Mouse (Mus musculus) limb, embryonic 12.5 days (tissue): ENCODE results near the gene Iscu. TPM values are rescaled to one million over a fixed set of nuclear protein-coding genes. Genes with fewer than 3 reads are reported as not detected.

Source experiments
- ATAC-seq: fragments of 200-750 bp; cut with Nextera tagmentation; 2 replicates; pipeline ENCODE4 v1.8.0; 2017; ENCODE audit warnings: low read depth, moderate TSS enrichment; ENCODE audit not compliant: insufficient number of reproducible peaks, insufficient read depth, low FRiP score, low TSS enrichment
- H3K27ac ChIP-seq: fragments of 300-500 bp; sonication (generic); 2 replicates; pipeline ENCODE4 v1.5.1; 2016; ENCODE audit warnings: mild to moderate bottlenecking, moderate library complexity
- H3K27me3 ChIP-seq: fragments of 300-500 bp; sonication (generic); 2 replicates; pipeline ENCODE4 v1.6.1; 2016; ENCODE audit warnings: mild to moderate bottlenecking, moderate library complexity
- H3K36me3 ChIP-seq: fragments of 300-500 bp; sonication (generic); 2 replicates; pipeline ENCODE4 v1.6.1; 2016; ENCODE audit warnings: mild to moderate bottlenecking, moderate library complexity
- H3K4me1 ChIP-seq: fragments of 300-500 bp; sonication (generic); replicated peaks from 2 replicates; pipeline ENCODE4 v1.6.1; 2016
- H3K4me2 ChIP-seq: fragments of 300-500 bp; sonication (generic); 2 replicates; pipeline ENCODE4 v1.6.1; 2016; ENCODE audit warnings: mild to moderate bottlenecking, moderate library complexity
- H3K4me3 ChIP-seq: fragments of 300-500 bp; sonication (generic); replicated peaks from 2 replicates; pipeline ENCODE4 v1.5.1; 2016; ENCODE audit warnings: mild to moderate bottlenecking
- H3K9ac ChIP-seq: fragments of 300-500 bp; sonication (generic); replicated peaks from 2 replicates; pipeline ENCODE4 v1.6.1; 2016; ENCODE audit warnings: mild to moderate bottlenecking, moderate library complexity
- H3K9me3 ChIP-seq: fragments of 300-500 bp; sonication (generic); 2 replicates; pipeline ENCODE4 v1.6.1; 2016; ENCODE audit warnings: mild to moderate bottlenecking, moderate library complexity
- WGBS: fragments of 180-500 bp; shearing (Covaris S2); methylation state at CpG from one replicate; pipeline ENCODE4 v1.1.7; 2016; 5-methylcytosine and 5-hydroxymethylcytosine counted together
- polyA plus RNA-seq: library from polyadenylated mRNA; unstranded; fragments of >200 nt; fragmentation: Nextera tagmentation; extraction: Ambion mirVana; gene quantifications from 2 replicates; pipeline ENCODE4 v1.2.1, GENCODE M21; 2016

Gene Iscu
- polyA plus RNA-seq, 1 experiment from 2014 or later: 117 TPM

DNA sequence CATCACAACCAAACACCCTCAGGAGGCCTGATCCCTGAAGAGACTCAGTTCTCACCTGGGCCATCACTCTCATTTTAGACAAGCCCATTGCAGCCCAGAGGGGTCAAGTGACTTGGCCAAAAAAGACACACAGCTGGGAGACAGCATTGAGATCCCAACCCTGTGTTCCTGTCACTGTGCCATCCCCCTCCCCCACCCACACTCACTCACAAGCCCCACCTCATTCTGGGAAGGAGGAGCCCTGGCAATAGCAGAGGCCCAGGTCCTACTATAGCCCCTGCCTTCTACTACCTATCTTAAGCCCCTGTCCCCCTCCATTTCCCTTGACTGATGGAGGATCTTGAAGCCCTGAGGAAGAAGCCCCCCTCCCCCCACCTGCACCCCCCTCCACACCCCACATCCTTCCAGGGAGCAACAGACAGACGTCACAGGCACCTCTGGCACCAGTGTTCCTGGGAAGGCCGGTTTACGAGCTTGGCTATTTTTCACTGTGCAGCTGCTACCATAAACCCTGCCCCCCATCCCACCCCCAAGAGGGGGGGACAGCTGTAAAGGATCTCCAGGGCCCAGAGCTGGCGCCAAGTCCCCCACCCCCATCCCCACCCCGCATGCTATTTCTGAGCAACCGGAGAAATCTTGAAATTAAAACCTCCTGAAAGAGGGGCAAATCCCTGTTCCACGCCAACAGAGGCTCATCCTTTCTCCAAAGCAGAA is 16.7 kb downstream of the Iscu start:
- Histone ChIP-seq H3K9me3 (no peaks in the 10 kb centered on the region), H3K4me1 (peaks cover 85% of the 10 kb centered on the region), H3K9ac (no peak overlapping the region), H3K4me3 (no peak overlapping the region), H3K4me2 (peak overlapping the region; percentile 31), H3K27ac (peak overlapping the region; percentile 97), H3K36me3 (peaks cover 21% of the 10 kb centered on the region), H3K27me3 (no peaks in the 10 kb centered on the region)
- peak; percentile 80 for ATAC-seq
- WGBS: 3% methylated on average over 7 of the region's 7 CpGs

DNA sequence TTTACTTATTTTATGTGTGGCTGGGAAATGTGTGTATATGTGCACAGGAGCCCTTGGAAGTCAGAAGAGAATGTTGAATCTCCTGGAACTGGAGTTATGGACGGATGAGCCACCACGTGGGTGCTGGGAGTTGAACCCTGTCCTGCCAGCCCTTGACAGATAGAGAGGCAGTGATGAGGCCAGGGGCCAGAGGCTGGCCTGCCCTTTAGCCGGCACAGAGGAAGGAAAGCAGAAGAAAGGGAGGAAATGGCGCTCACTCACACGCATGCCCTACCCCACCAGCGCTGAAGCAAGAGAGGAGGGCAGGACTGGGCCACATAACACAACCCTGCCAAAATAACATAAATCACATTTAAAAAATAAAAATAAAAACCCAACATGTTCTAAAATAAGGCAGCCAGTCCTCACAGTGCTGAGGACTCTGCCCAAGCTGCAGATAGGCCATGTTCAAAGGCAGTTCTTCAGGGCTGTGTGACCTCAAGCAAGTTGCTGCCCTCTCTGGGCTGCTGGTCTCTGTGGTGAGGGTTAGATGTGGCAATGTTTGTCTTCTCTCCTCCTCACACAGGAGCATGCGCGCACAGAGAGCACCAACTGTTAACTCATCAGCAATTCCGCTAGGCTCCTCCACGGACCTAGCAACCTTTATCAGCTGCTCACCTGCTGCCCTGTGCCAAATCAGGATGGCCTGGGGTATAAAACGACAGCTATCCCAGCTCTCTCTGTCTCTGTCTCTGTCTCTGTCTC is 18.1 kb downstream of the Iscu start:
- Histone ChIP-seq H3K36me3 (peaks cover 35% of the 10 kb centered on the region), H3K27me3 (no peaks in the 10 kb centered on the region), H3K4me1 (peaks cover 94% of the 10 kb centered on the region), H3K4me2 (no peak overlapping the region), H3K9ac (no peak overlapping the region), H3K27ac (peak overlapping the region; percentile 97), H3K4me3 (no peak overlapping the region), H3K9me3 (no peaks in the 10 kb centered on the region)
- no peak for ATAC-seq
- WGBS: 70% methylated on average over 11 of the region's 11 CpGs

DNA sequence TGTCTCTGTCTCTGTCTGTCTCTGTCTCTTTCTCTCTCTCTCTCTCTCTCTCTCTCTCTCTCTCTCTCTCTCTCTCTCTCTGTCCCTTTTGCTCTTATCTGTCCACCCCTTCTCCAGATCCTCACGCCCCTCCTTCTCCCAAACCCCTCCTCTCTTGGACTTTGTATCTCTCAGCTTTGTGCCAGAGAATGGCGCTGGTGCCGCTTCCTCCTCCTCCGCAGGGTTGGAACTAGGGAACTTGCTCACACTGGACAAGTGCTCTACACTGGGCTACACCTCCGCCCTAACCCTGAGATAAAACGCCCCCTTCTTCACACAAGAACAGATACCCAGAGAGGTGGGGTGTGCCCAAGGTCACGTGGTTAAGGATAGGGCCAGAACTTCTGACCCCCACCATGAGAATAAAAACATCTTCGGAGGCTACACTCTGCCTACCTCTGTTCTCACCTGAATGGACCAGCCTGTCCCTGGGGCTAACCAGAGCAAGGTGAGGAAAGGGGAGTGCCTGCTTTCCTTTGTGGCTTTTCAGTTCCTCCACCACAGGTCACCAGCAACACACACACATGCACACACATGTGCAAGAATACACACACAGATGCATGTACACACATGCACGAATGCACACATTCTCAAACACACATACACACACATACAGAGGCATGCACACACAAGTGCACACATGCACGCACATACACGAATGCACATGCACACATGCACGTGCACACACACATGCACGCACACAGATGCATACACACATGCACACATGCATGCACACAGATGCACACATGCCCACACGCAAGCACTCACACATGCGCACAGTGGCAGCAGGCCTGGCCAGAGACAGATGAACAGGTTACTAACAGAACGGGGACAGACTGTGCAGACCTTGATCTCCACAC is 18.9 kb downstream of the Iscu start:
- Histone ChIP-seq H3K4me1 (peaks cover 98% of the 10 kb centered on the region), H3K4me2 (no peak overlapping the region), H3K27ac (peak overlapping the region; percentile 97), H3K36me3 (peaks cover 43% of the 10 kb centered on the region), H3K4me3 (no peak overlapping the region), H3K9me3 (no peaks in the 10 kb centered on the region), H3K9ac (no peak overlapping the region), H3K27me3 (no peaks in the 10 kb centered on the region)
- ATAC-seq: no peak
- 83% methylated on average over 16 of the region's 16 CpGs for WGBS

DNA sequence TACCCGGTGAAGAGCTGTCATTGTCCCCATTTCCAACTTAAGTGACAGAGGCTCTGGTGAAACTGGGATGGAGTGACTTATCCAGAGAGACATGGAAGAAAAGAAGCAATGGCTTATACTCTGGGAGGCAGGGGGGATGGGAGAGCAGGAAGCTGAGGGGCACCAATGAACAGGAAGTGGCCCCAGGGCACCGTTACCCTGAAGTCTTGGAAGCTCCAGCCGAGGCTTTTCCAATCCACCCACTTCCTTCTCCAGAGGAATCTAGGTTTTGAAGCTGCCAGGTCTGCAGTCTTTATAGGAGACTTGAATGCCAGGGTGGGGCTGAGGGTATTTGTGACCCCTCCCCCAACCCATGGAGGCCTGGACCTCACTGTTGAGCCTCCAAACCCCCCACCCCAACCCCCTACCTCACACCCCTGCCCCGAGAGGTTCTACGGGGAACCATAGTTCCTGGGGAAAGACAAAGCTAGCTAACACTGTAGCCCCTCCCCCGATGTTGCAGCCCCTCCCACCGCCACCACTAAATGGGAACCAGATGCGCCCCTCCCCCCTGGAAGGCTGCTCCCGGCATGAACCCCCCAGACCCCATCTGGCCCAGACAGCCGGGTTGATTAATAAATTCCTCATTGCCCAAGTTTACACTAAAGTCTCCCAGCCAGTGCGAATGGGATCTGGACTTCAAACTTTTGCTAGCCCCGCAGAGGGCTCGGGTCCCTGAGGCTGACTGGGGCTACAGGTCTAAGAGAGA is 24.0 kb downstream of the Iscu start:
- 4% methylated on average over 13 of the region's 13 CpGs for WGBS
- H3K9me3 ChIP-seq: no peaks in the 10 kb centered on the region
- peak overlapping the region; percentile 97 for H3K27ac ChIP-seq

DNA sequence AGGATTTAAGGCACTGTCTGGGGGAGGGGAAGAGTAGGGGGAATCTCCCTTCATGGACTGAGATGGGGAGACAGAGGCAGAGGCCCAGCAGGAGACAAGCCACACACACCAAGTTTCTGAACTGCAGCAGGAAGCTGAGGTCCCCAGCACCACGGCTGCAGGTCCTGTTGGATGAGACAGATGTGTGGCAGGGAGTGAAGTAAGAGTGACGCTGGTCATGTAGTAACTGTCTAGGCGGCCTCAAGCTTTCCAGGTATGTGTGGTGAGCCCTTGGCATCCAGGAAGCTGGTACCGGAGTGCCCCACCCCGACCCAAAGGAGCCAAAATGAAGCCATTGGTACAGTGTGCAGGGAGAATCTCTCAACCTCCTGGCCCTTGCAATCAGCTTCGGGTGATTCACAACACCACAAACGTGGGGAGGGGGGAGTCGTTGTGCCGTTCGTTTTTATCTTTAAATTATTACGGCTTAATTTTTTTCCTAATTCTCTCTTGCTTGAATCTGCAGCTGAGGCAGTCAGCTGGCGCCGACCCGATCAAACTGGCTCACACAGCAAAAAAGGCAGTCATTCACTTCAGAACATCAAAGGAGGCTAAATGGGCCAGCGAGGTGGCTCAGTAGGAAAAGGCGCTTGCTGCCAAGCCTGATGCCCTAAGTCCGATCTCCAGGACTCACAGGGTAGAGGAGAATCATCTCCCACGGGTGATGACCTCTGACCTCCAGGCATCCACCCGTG is 24.8 kb downstream of the Iscu start:
- Histone ChIP-seq H3K4me2 (peak overlapping the region; percentile 91), H3K27ac (peak overlapping the region; percentile 97), H3K4me1 (peaks cover 84% of the 10 kb centered on the region), H3K36me3 (peaks cover 41% of the 10 kb centered on the region), H3K9me3 (no peaks in the 10 kb centered on the region), H3K27me3 (no peaks in the 10 kb centered on the region), H3K4me3 (peak overlapping the region; percentile 74), H3K9ac (peak overlapping the region; percentile 73)
- WGBS: 3% methylated on average over 19 of the region's 19 CpGs
- ATAC-seq: peak; percentile 1; the same call in 1 of the 2 replicates

More for the DNA sequence above, 24.0 kb downstream of the Iscu start:
- peak overlapping the region; percentile 73 for H3K9ac ChIP-seq
- H3K27me3 ChIP-seq: no peaks in the 10 kb centered on the region
- peak overlapping the region; percentile 91 for H3K4me2 ChIP-seq
- H3K4me1 ChIP-seq: peaks cover 88% of the 10 kb centered on the region
- peak overlapping the region; percentile 74 for H3K4me3 ChIP-seq
- ATAC-seq: peak; percentile 66
- H3K36me3 ChIP-seq: peaks cover 43% of the 10 kb centered on the region

DNA sequence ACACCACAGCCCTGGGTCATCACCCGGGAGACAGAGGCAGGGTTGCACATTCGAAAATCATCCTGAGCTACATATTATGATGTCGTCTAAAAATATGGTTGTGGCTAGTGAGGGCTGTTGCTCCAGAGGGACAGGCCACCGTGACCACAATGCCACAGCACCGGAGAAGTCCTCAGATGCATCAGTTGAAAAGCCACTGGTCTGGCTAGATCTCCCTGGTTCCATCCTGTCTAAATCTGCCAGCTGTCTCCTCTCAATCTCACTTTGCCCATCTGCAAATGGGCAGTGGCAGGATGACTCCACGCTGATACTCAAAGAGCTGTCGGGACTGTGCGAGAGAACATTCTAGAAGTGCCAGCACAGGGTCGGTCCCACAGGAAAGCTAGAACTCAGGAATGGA is 26.0 kb downstream of the Iscu start:
- H3K36me3 ChIP-seq: peaks cover 29% of the 10 kb centered on the region
- peak overlapping the region; percentile 73 for H3K9ac ChIP-seq
- WGBS: 59% methylated on average over 9 of the region's 9 CpGs
- peak overlapping the region; percentile 74 for H3K4me3 ChIP-seq
- peaks cover 78% of the 10 kb centered on the region for H3K4me1 ChIP-seq
- H3K4me2 ChIP-seq: peak overlapping the region; percentile 91
- no peaks in the 10 kb centered on the region for H3K9me3 ChIP-seq
- peak overlapping the region; percentile 97 for H3K27ac ChIP-seq
- ATAC-seq: no peak
- no peaks in the 10 kb centered on the region for H3K27me3 ChIP-seq

DNA sequence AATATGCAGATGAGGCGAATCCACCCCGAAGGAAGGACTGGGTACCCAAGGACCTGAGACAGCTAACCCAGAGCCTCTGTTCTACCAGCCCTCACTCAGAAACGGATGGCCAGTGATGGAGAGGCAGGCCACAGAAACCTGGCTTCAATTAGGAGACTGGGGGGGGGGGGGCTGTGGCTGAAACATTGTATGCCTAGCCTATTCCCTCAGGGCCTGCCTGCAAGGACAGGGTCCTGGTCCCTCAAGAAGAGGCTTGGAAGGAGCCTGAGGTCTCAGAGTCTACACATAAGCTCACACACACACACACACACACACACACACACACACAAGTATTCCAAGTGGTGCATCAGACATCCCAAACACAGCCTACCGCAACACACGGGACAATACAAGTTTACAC is 27.1 kb downstream of the Iscu start:
- H3K4me2 ChIP-seq: peak overlapping the region; percentile 91
- no peaks in the 10 kb centered on the region for H3K27me3 ChIP-seq
- H3K27ac ChIP-seq: peak overlapping the region; percentile 97
- H3K36me3 ChIP-seq: peaks cover 17% of the 10 kb centered on the region
- WGBS: 15% methylated on average over 5 of the region's 5 CpGs
- no peaks in the 10 kb centered on the region for H3K9me3 ChIP-seq
- peak overlapping the region; percentile 74 for H3K4me3 ChIP-seq
- H3K4me1 ChIP-seq: peaks cover 78% of the 10 kb centered on the region
- peak overlapping the region; percentile 73 for H3K9ac ChIP-seq
- ATAC-seq: no peak

DNA sequence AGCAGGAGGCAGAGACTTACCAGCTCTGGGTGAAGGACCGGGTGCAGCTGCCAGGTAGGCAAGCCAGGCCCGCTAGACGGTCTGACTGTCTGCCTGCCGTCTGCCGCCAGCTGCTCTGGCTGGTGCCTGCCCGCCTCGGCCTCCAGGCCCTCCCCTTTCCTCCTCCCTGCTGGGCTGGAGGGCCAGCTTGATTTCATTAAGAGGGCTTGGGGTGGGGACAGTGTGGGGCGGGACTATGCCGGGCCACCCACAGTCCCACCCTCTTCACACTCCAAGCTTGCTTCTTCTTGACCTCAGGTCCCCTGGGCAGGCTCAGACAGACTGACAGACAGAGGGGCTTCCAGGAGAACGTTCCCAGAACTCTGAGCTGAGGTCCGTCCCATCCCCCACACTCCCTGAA is 27.7 kb downstream of the Iscu start, which contains the start of gene Tmem119:
Tmem119 (minus strand) TSS at position 237 of the 400 bp plus-strand sequence.
- Histone ChIP-seq H3K9me3 (no peaks in the 10 kb centered on the region), H3K36me3 (peaks cover 12% of the 10 kb centered on the region), H3K4me2 (peak within 1 kb of the TSS; percentile 91), H3K27me3 (no peaks in the 10 kb centered on the region), H3K27ac (peak within 1 kb of the TSS; percentile 97), H3K4me3 (peak within 1 kb of the TSS; percentile 74), H3K4me1 (peaks cover 76% of the 10 kb centered on the region), H3K9ac (peak within 1 kb of the TSS; percentile 73)
- WGBS: 2% methylated on average over 11 of the region's 11 CpGs
- ATAC-seq: peak; percentile 84

DNA sequence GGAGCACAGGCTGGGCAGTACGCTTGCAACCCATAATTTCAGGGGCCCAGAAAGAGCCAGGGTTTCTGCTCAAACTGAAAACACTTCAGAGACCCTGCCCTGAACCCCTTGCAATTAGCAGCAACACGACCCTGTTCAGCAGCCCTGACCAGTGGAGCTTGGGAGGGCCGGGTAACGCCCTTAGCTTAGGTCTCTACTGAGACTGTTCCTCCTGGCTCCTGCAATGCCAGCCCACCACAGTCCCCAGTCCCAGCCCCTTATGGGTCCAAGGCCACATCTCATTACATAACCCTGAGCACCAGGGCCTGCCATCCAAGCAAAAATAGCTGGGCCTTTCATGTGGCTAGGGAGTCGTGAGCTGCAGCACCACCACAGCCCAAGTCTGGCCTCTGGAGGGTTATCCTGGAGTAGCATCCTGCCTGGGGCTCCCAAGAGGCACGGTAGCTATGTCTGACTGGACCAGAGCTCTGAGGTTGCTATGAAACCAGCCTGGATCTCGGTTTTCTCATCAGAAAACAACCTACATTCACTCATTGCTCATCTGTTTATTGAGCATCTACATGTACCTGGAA is 31.9 kb downstream of the Iscu start:
- no peaks in the 10 kb centered on the region for H3K36me3 ChIP-seq
- H3K4me1 ChIP-seq: peaks cover 69% of the 10 kb centered on the region
- no peak overlapping the region for H3K4me2 ChIP-seq
- ATAC-seq: no peak
- H3K27me3 ChIP-seq: no peaks in the 10 kb centered on the region
- H3K27ac ChIP-seq: peak overlapping the region; percentile 67
- H3K4me3 ChIP-seq: no peak overlapping the region
- 53% methylated on average over 7 of the region's 7 CpGs for WGBS
- H3K9ac ChIP-seq: no peak overlapping the region
- no peaks in the 10 kb centered on the region for H3K9me3 ChIP-seq

DNA sequence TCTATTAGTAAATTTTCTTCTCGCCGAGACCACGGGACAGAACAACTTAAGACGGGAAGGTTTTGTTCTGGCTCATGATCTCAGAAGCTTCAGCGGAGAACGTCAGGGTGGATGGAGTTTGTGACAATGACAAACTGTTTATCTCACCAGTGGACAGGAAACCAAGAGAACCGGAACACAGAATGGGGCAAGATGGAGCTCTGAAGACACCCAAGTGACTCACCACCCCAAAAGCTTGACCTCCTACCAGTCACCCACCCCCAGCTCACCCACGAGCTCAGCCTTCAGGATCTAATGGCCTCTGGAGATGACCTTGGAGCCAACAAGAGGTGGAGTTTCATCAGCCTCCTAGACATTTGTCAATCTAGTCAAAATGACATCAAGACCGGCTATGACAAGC is 32.8 kb downstream of the Iscu start:
- ATAC-seq: no peak
- Histone ChIP-seq H3K4me2 (no peak overlapping the region), H3K9me3 (no peaks in the 10 kb centered on the region), H3K4me3 (no peak overlapping the region), H3K36me3 (no peaks in the 10 kb centered on the region), H3K27me3 (no peaks in the 10 kb centered on the region), H3K9ac (no peak overlapping the region), H3K27ac (0 out of 2 replicates have a peak overlapping the region, but pooled peaks have one; percentile 67), H3K4me1 (peaks cover 66% of the 10 kb centered on the region)
- 83% methylated on average over 9 of the region's 9 CpGs for WGBS
